Mouse (Mus musculus): ENCODE data around the gene Slc25a1.
A peak's percentile ranks its signal among the peaks of the same experiment; 100 is the strongest.

The Slc25a1 gene

DNA sequence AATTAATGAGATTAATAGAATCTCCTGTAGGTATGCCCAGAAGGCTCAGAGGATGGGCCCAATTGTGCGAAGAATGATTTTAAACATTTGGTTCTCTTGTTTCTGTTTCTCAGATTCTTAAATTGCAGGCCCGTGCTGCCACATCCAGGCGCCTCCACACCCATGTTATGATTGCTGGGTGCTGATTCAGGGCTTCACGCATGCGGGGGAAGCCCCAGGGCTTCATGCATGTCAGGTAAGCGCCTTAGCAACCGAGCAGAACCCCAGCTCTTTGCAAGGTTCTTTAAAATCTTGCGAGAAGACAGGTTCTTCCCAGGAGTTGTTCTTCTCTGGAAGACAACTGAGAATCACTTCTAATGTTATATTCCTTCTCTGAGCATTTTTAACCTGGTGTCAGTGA, 15.4 kb upstream of the Slc25a1 start:
- Histone ChIP-seq H3K9me3 (ENCODE audit: low read length) (peaks cover 4% of the 10 kb centered on the region; the same call in 1 of the 2 replicates), H3K4me3 (replicated peaks; ENCODE audit: low read length) (no peak overlapping the region), H3K36me3 (ENCODE audit: insufficient read depth, low read length) (no peaks in the 10 kb centered on the region), H3K4me1 (replicated peaks; ENCODE audit: low read depth, low read length) (peaks cover 19% of the 10 kb centered on the region), H3K27me3 (ENCODE audit: insufficient read depth, low read length) (peaks cover 3% of the 10 kb centered on the region; the same call in 1 of the 2 replicates)
- TF ChIP-seq NANOG (IDR thresholded peaks at IDR 0.05; ENCODE audit: borderline replicate concordance, low read length) (no peak), POU5F1 (IDR thresholded peaks at IDR 0.05; ENCODE audit: borderline replicate concordance, low read length) (no peak), CTCF (conservative IDR thresholded peaks at IDR 0.05; ENCODE audit: low read length) (no peak)

DNA sequence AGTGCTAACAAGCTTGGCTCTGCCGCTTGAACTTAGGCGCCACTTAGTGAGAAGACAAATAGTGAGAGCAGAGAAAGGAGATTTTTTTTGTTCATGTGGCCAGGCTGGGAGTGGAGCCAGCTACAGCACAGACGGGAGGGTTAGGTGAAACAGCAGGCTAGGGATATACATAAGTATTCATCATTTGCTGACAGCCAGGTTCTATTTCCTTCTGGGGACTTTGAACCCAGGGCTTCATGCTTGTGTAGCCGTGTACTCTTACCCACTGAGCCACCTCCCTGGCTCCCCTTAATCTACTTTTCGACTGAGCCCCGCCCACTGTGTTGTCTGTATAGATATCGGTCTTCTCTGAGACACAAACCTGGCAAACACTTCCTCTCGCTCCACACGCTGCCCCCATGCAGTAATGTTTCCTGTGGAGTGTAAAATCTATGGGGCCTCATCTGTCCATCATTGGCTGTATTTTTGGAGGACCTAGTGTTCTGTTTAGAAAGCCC, 11.3 kb upstream of the Slc25a1 start:
- Histone ChIP-seq H3K4me3 (replicated peaks; ENCODE audit: low read length) (no peak overlapping the region), H3K4me1 (replicated peaks; ENCODE audit: low read depth, low read length) (peaks cover 36% of the 10 kb centered on the region), H3K36me3 (ENCODE audit: insufficient read depth, low read length) (no peaks in the 10 kb centered on the region), H3K9me3 (ENCODE audit: low read length) (no peaks in the 10 kb centered on the region), H3K27me3 (ENCODE audit: insufficient read depth, low read length) (peaks cover 24% of the 10 kb centered on the region)
- TF ChIP-seq NANOG (IDR thresholded peaks at IDR 0.05; ENCODE audit: borderline replicate concordance, low read length) (no peak), POU5F1 (IDR thresholded peaks at IDR 0.05; ENCODE audit: borderline replicate concordance, low read length) (no peak), CTCF (conservative IDR thresholded peaks at IDR 0.05; ENCODE audit: low read length) (no peak)

DNA sequence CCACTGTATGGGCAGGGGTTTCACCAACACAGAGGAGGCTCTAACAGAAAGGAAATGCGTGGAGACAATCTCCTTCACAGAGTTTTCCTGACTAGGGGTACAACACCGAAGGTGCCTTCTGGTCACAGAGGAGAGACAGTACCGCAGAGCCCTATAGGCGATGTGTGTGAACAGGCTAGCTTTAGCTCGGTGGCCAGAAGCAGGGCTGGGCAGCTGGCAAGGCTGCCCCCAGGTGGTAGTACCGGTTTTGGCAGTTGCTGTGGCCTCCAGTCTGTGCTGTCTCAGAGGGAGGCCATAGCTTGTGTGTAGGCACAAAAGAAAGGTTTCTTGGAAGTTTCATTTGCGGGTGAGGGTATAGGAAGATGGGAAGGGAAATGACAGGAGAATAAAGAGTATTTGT, 10.8 kb upstream of the Slc25a1 start:
- Histone ChIP-seq H3K4me3 (replicated peaks; ENCODE audit: low read length) (no peak overlapping the region), H3K9me3 (ENCODE audit: low read length) (no peaks in the 10 kb centered on the region), H3K27me3 (ENCODE audit: insufficient read depth, low read length) (peaks cover 24% of the 10 kb centered on the region), H3K36me3 (ENCODE audit: insufficient read depth, low read length) (no peaks in the 10 kb centered on the region), H3K4me1 (replicated peaks; ENCODE audit: low read depth, low read length) (peaks cover 36% of the 10 kb centered on the region)
- peak; percentile 49 for TF ChIP-seq CTCF (conservative IDR thresholded peaks at IDR 0.05; ENCODE audit: low read length)
- no peak for TF ChIP-seq NANOG (IDR thresholded peaks at IDR 0.05; ENCODE audit: borderline replicate concordance, low read length)
- no peak for TF ChIP-seq POU5F1 (IDR thresholded peaks at IDR 0.05; ENCODE audit: borderline replicate concordance, low read length)

DNA sequence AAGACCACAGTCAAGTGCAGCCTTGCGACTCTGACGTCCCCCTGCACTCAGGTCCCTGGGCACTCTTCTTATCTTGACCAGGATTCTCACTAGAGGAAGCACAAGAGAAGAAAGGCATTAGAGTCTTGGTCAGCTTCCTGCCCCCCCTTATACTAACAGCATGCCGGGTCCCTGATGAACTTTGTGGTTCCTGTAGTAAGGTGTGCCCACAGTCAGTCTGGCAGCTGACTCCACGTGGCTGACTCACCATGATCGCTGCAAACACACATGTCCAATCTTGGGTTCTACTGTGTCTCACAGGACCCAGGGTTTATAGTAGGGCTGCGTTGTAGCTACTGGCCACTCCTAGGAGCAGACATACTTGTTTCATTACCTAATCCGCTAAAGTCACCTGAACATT, 10.2 kb upstream of the Slc25a1 start:
- H3K9me3 ChIP-seq (ENCODE audit: low read length), result no peaks in the 10 kb centered on the region
- H3K36me3 ChIP-seq (ENCODE audit: insufficient read depth, low read length), result no peaks in the 10 kb centered on the region
- H3K27me3 ChIP-seq (ENCODE audit: insufficient read depth, low read length), result peaks cover 24% of the 10 kb centered on the region
- H3K4me3 ChIP-seq (replicated peaks; ENCODE audit: low read length), result no peak overlapping the region
- H3K4me1 ChIP-seq (replicated peaks; ENCODE audit: low read depth, low read length), result peaks cover 40% of the 10 kb centered on the region
- TF ChIP-seq NANOG (IDR thresholded peaks at IDR 0.05; ENCODE audit: borderline replicate concordance, low read length) (no peak), POU5F1 (IDR thresholded peaks at IDR 0.05; ENCODE audit: borderline replicate concordance, low read length) (no peak), CTCF (conservative IDR thresholded peaks at IDR 0.05; ENCODE audit: low read length) (no peak)

DNA sequence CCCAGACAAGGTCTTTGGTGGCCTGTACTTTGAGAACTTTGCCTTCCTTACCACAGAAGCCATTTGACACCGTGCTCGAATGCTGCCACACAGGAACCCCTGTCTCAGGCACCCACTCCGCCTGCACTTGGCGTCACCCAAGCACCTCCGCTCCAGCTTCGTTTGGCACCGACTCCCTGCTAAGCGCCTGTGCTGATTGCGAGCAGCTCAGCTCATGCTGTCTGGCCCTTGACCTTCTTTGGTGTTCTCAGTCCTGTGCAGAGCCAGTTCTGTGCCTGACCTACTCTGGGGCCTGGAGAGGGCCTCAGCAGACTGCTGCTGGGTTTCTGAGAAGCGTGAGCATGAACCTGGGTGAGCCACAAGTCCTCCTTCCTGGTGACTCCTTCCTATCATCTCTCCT, 8.8 kb upstream of the Slc25a1 start:
- Histone ChIP-seq H3K27me3 (ENCODE audit: insufficient read depth, low read length) (peaks cover 24% of the 10 kb centered on the region), H3K9me3 (ENCODE audit: low read length) (no peaks in the 10 kb centered on the region), H3K36me3 (ENCODE audit: insufficient read depth, low read length) (no peaks in the 10 kb centered on the region), H3K4me1 (replicated peaks; ENCODE audit: low read depth, low read length) (peaks cover 44% of the 10 kb centered on the region), H3K4me3 (replicated peaks; ENCODE audit: low read length) (peak overlapping the region; percentile 10; the same call in 1 of the 2 replicates)
- no peak for TF ChIP-seq POU5F1 (IDR thresholded peaks at IDR 0.05; ENCODE audit: borderline replicate concordance, low read length)
- no peak for TF ChIP-seq NANOG (IDR thresholded peaks at IDR 0.05; ENCODE audit: borderline replicate concordance, low read length)
- TF ChIP-seq CTCF (conservative IDR thresholded peaks at IDR 0.05; ENCODE audit: low read length), result no peak

GRCm38 (mm10) chr16:17934445-17934910, 6.5 kb upstream of the Slc25a1 start:
- TF ChIP-seq POU5F1 (IDR thresholded peaks at IDR 0.05; ENCODE audit: borderline replicate concordance, low read length) (no peak), NANOG (IDR thresholded peaks at IDR 0.05; ENCODE audit: borderline replicate concordance, low read length) (no peak), CTCF (conservative IDR thresholded peaks at IDR 0.05; ENCODE audit: low read length) (no peak)
- Histone ChIP-seq H3K4me3 (replicated peaks; ENCODE audit: low read length) (no peak overlapping the region), H3K4me1 (replicated peaks; ENCODE audit: low read depth, low read length) (peaks cover 65% of the 10 kb centered on the region), H3K9me3 (ENCODE audit: low read length) (no peaks in the 10 kb centered on the region), H3K27me3 (ENCODE audit: insufficient read depth, low read length) (peaks cover 24% of the 10 kb centered on the region), H3K36me3 (ENCODE audit: insufficient read depth, low read length) (peaks cover 12% of the 10 kb centered on the region)

- Histone ChIP-seq H3K4me3 (replicated peaks; ENCODE audit: low read length) (no peak overlapping the region), H3K36me3 (ENCODE audit: insufficient read depth, low read length) (peaks cover 12% of the 10 kb centered on the region), H3K9me3 (ENCODE audit: low read length) (no peaks in the 10 kb centered on the region), H3K4me1 (replicated peaks; ENCODE audit: low read depth, low read length) (peaks cover 62% of the 10 kb centered on the region), H3K27me3 (ENCODE audit: insufficient read depth, low read length) (peaks cover 24% of the 10 kb centered on the region)
- TF ChIP-seq NANOG (IDR thresholded peaks at IDR 0.05; ENCODE audit: borderline replicate concordance, low read length) (no peak), CTCF (conservative IDR thresholded peaks at IDR 0.05; ENCODE audit: low read length) (no peak), POU5F1 (IDR thresholded peaks at IDR 0.05; ENCODE audit: borderline replicate concordance, low read length) (no peak)
Measured at GRCm38 (mm10) chr16:17933594-17934444, 5.8 kb upstream of the Slc25a1 start.

- TF ChIP-seq CTCF (conservative IDR thresholded peaks at IDR 0.05; ENCODE audit: low read length) (no peak), POU5F1 (IDR thresholded peaks at IDR 0.05; ENCODE audit: borderline replicate concordance, low read length) (no peak), NANOG (IDR thresholded peaks at IDR 0.05; ENCODE audit: borderline replicate concordance, low read length) (no peak)
- Histone ChIP-seq H3K9me3 (ENCODE audit: low read length) (no peaks in the 10 kb centered on the region), H3K4me1 (replicated peaks; ENCODE audit: low read depth, low read length) (peaks cover 47% of the 10 kb centered on the region), H3K27me3 (ENCODE audit: insufficient read depth, low read length) (peaks cover 9% of the 10 kb centered on the region), H3K36me3 (ENCODE audit: insufficient read depth, low read length) (peaks cover 15% of the 10 kb centered on the region), H3K4me3 (replicated peaks; ENCODE audit: low read length) (no peak overlapping the region)
Measured at GRCm38 (mm10) chr16:17931906-17932460, 4.0 kb upstream of the Slc25a1 start.

All from E14TG2a.4 (cell line).